Mouse (Mus musculus): ENCODE data around the gene Cdk10.

Cdk10 gene

GRCm38 (mm10) chr8:123271901-123272300 is 47.3 kb downstream of the Cdk10 start:
- no peak for DNase-seq (ENCODE audit: low spot score in 2 of 2)

DNA sequence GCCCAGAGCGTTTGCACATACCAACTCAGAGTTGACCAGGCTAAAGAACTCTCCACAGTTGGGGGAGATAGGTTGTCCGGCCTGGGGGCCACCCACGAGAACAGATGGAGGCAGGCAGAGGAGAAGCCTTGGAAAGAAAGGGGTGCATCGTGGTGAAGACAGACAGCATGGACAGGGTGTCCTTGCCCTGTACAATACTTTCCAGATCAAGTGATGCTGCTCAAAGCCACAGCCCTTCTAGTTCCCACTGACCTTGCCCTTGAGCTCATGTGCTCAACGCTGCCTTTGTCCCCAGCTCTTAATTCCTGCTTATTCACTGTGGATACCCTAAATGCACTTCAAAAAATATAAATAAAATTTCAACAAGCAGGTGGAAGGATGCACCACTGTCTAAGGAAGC is 49.8 kb downstream of the Cdk10 start:
- no peak for DNase-seq (ENCODE audit: low spot score in 2 of 2)

GRCm38 (mm10) chr8:123275096-123275495 is 50.5 kb downstream of the Cdk10 start:
- DNase-seq (ENCODE audit: low spot score in 2 of 2) = no peak

GRCm38 (mm10) chr8:123278445-123278844 is 53.8 kb downstream of the Cdk10 start:
- no peak for DNase-seq (ENCODE audit: low spot score in 2 of 2)

DNA sequence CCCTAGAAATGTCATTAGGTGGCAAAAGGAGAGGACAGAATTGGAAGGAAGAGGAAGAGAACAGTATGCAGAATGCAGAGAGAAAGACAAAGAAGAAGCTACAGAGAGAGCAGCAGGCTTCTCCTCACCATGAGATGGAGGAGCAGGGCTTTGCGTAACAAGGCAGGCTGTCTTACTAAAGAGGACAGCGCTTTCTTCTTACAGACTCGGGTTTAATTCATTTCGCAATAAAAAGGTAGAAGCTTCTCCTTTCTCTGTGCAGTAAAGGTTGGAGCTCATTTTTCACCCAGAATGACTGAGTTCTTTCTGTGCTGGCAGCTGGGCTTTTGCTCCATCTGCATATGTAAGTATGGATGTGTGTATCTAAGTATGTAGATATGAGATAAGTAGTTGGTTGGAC is 55.2 kb downstream of the Cdk10 start:
- DNase-seq (ENCODE audit: low spot score in 2 of 2) = no peak

GRCm38 (mm10) chr8:123280302-123281094 is 55.9 kb downstream of the Cdk10 start:
- no peak for DNase-seq (ENCODE audit: low spot score in 2 of 2)
